Mouse (Mus musculus) adrenal gland, postnatal 0 days (tissue): ENCODE measurements around the gene Gba2. TPM values are rescaled to one million over a fixed set of nuclear protein-coding genes. Genes with fewer than 3 reads are reported as not detected.

Experiments
- polyA plus RNA-seq: library from polyadenylated mRNA; unstranded; fragments of >200 nt; fragmentation: Nextera tagmentation; extraction: Ambion mirVana; gene quantifications from 2 replicates; pipeline ENCODE4 v1.2.1, GENCODE M21; 2015

The Gba2 gene
- polyA plus RNA-seq: 9.6 and 13.0 TPM in 2 replicates

DNA sequence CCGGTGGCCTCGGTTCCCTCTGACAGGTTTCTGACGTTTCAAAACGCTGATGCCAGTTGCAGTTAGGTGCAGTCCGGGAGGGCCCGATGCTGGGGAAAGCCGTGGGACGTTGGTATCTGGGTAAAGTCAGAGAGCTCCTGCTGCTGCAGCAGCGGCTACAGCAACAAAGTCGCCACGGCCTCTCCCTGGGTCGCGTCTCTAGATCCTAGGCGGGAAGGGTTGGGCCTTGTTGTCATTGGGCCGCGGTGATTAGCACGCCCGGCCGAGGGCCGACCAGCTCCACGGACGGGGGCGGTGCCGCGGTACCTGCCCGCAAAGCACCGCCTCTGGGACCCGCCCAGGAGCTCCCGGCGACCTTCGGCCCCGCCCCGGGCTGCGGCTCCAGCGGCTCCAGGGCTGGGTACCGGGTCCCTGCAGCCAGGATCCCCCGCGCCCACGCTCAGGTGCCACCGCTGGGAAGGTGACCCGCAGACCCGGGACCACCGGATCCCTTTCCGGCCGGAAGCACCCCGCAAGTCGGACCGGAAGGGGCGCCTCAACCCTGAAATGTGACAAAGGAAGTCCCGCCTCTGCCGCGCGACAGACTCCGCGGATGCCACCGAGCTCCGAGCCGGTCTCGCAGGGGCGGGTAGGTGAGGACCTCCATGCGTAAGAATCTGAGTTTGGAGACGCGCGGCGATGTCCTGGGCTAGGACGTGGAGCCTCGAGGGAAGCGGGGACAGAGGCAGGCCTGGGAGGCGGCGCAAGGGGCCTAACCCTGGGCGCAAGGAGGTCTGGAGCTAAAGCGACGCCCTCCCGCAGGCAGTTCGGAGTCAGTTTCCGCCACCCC lies at the start of gene Gba2, which contains the start of gene Rgp1:
Gene Gba2 (minus strand): TSS at position 498 of the 829 bp plus-strand sequence.
Gene Rgp1 (plus strand): TSS at position 340 of the 829 bp plus-strand sequence.

DNA sequence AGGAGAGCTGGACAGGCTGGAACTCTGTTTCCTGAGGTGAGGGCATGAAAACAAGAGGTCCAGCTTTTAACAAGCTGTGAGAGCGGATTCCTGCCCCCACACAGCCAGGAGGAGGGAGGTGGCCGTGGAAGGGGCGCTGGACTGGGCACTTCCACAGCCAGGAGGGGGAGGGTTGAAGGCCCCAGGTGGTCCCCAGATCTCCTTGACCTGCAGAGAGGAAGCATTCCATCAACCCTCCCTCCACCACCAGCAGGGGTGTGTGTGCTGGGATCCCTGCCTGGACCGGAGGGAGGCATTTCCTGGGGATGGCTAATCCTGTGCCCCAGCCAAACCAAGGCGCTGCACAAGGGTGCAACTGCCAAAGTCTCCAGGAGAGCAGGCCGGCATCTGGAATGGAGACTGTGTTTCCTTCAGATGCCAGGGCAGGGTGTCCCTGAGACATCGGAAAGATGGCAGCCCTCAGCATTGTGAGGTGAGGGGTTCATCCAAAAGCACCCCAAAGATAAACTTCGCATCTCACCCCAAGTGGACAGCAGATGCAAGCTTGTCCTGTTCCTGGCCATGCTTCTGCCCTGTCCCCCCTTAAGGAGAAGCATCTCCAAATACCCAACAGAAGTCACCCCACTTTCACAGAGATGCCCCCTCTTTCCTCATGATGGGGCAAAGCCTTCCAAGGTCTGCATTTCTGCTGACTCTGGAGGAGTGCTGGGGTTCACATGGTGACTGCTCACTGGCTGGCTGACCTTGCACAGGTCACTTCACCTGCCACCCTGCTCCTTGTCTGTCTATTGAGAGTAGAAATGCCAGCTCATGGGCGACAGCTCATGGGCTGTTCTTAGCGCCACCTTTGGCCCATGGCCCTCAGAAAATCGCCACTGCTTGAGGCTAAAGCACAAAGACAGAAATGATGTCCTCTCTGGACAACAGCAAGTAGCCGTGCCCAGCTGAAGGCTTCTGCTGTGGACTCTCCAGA lies 6.1 kb upstream of the Gba2 start, which contains the start of gene Msmp:
Gene Msmp (minus strand): TSS at position 51 of the 973 bp plus-strand sequence.

DNA sequence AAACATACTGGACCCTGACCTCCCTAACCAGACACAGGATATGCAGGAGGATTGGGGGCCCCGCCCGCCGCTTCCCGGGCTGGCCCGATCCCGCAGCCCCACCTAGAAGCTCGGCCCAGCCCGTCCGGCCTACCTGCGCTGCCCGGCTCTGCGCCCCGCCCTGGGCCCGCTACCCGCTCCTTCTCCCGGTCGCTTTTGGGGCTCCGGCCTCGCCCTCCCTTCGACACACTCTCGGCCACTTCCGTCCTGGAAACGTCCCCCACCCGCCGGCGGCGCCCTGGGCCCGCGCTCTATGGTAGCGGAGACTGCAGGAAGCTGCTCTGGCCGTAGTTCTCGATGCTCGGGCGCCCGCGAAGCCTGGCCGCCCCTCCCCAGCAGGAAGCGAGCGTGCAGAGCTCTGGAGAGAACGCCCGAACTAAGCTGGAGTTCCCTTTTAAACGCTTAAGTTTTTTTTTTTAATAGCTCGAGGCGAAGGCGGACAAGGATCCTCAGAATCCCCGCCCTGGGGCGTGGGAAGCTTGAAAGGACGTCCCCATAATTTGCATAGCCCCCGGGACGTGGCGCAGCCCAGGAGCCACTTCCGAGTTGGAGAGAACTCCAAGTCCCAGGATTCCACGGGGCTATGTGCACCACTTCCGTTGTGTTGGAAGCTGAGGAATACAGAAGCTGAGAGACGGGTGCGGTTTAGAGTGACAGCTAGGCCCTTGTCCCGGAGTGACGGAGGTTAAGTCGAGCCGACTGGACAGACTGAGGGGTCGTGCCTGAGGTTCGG lies 16.5 kb downstream of the Gba2 start, which contains the start of the genes Creb3 and Tln1:
Gene Creb3 (plus strand): TSS at position 336 of the 772 bp plus-strand sequence.
Gene Tln1 (minus strand): TSS at position 695 of the 772 bp plus-strand sequence.

Other genes with a start within 250 kb of the Gba2 start
- 14.3 and 18.3 TPM in 2 replicates for gene Rusc2, start 196.9 kb downstream of the Gba2 start, polyA plus RNA-seq
- 0.11 and 0.55 TPM in 2 replicates for gene Fam166b, start 149.7 kb downstream of the Gba2 start, polyA plus RNA-seq
- gene Tesk1, start 136.9 kb downstream of the Gba2 start, polyA plus RNA-seq: 7.3 and 7.7 TPM in 2 replicates
- 3.2 and 3.8 TPM in 2 replicates for gene Cd72, start 124.2 kb downstream of the Gba2 start, polyA plus RNA-seq
- gene Sit1, start 95.1 kb downstream of the Gba2 start, polyA plus RNA-seq: 0.41 TPM in 1 of 2 replicates, not detected in the other
- gene Ccdc107, start 86.0 kb downstream of the Gba2 start, polyA plus RNA-seq: 127 and 185 TPM in 2 replicates
- gene Arhgef39, start 79.2 kb downstream of the Gba2 start, polyA plus RNA-seq: 6.2 and 8.6 TPM in 2 replicates
- 2.2 and 3.2 TPM in 2 replicates for gene Car9, start 71.9 kb downstream of the Gba2 start, polyA plus RNA-seq
- gene Tpm2, start 55.1 kb downstream of the Gba2 start, polyA plus RNA-seq: 81.1 and 120 TPM in 2 replicates
- gene Creb3, start 16.5 kb downstream of the Gba2 start, polyA plus RNA-seq: 167 and 207 TPM in 2 replicates
- gene Tln1, start 16.2 kb downstream of the Gba2 start, polyA plus RNA-seq: 67.9 and 68.8 TPM in 2 replicates
- gene Rgp1, start 158 bp downstream of the Gba2 start, polyA plus RNA-seq: 12.4 and 20.5 TPM in 2 replicates
- gene Msmp, start 5.6 kb upstream of the Gba2 start, polyA plus RNA-seq: 1.9 and 2.8 TPM in 2 replicates
- 11.2 and 13.3 TPM in 2 replicates for gene Npr2, start 53.1 kb upstream of the Gba2 start, polyA plus RNA-seq
- 0.72 and 0.92 TPM in 2 replicates for gene Spag8, start 74.7 kb upstream of the Gba2 start, polyA plus RNA-seq
- 236 and 326 TPM in 2 replicates for gene Hint2, start 77.6 kb upstream of the Gba2 start, polyA plus RNA-seq
- gene Tmem8b, start 90.1 kb upstream of the Gba2 start, polyA plus RNA-seq: 3.6 and 4.9 TPM in 2 replicates
- gene Fam221b, start 90.3 kb upstream of the Gba2 start, polyA plus RNA-seq: 2.9 and 3.1 TPM in 2 replicates
- gene Olfr70, start 121.9 kb upstream of the Gba2 start, polyA plus RNA-seq: not detected in 2 replicates
- gene Olfr71, start 131.4 kb upstream of the Gba2 start, polyA plus RNA-seq: not detected in 2 replicates
- gene Hrct1, start 148.3 kb upstream of the Gba2 start, polyA plus RNA-seq: 3.9 and 4.3 TPM in 2 replicates
- 0.60 and 1.2 TPM in 2 replicates for gene Spaar, start 151.2 kb upstream of the Gba2 start, polyA plus RNA-seq
- gene Olfr159, start 192.1 kb upstream of the Gba2 start, polyA plus RNA-seq: not detected in 2 replicates
- not detected in 2 replicates for gene Olfr156, start 245.0 kb upstream of the Gba2 start, polyA plus RNA-seq